ENCODE assay signal across 35 mouse cellular contexts in the genomic region with DNA sequence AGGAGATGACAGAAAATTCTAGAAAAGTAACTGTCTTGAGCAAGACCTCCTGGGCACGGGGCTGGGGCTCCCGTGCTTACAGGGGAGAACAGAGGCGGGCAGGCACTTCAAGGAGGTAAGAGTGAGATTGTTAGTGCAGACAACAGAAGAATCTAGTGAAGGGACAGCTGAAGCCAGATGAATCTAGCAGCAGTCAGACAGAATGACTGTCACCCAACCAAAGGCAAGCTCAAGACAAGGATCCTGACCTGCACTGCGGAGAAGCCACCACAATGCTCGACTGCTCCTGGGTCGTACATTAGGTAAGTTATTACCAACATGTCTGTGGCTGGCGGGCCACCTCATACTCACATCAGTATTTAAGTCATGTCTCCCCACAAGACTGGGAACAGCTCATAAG.
"Had no signal": no experiment of that assay in that cellular context is flagged by ENCODE, and none has a peak within 500 bp of the region (broad histone marks: within the 10 kb centered on the region; RNA-seq: fewer than 3 reads in every experiment).

No protein-coding gene starts in this region.

- H3K9ac ChIP-seq: heart, embryonic 12.5 days; heart, embryonic 13.5 days; heart, embryonic 15.5 days; hindbrain, embryonic 12.5 days; hindbrain, embryonic 13.5 days; hindbrain, embryonic 14.5 days; hindbrain, embryonic 15.5 days; intestine, embryonic 15.5 days; kidney, embryonic 15.5 days had no signal

- H3K4me3 ChIP-seq: heart, adult 2 months; heart, embryonic 10.5 days; heart, embryonic 12.5 days; heart, embryonic 13.5 days; heart, embryonic 15.5 days; hindbrain, embryonic 10.5 days; hindbrain, embryonic 12.5 days; hindbrain, embryonic 13.5 days; hindbrain, embryonic 15.5 days; intestine, embryonic 15.5 days; kidney, embryonic 15.5 days; layer of hippocampus, adult 2 months had no signal

- DNase-seq: heart, adult 2 months; heart, postnatal 10 days; heart, postnatal 14 days; heart, postnatal 4 days; kidney, adult 11 months; kidney, adult 18-20 months; kidney, adult 2 months; kidney, adult 8-10 months; kidney, adult 9 months; kidney, postnatal 10 days; kidney, postnatal 14 days; kidney, postnatal 25 days; kidney, postnatal 36 days; kidney, postnatal 4 days; layer of hippocampus, adult 9-11 months; layer of hippocampus, postnatal 36 days had no signal

- ATAC-seq: hindbrain, embryonic 16.5 days; hindbrain, postnatal 0 days; inflammation-experienced regulatory T-cells, adult 6 months; intestine, embryonic 15.5 days; intestine, embryonic 16.5 days; intestine, postnatal 0 days had no signal

- H3K9me3 ChIP-seq: heart, embryonic 10.5 days; heart, embryonic 13.5 days; heart, embryonic 15.5 days; hindbrain, embryonic 10.5 days; hindbrain, embryonic 12.5 days; hindbrain, embryonic 13.5 days; hindbrain, embryonic 15.5 days; intestine, embryonic 15.5 days; kidney, embryonic 15.5 days had no signal

- H3K36me3 ChIP-seq: heart, embryonic 10.5 days; heart, embryonic 12.5 days; heart, embryonic 13.5 days; heart, embryonic 15.5 days; hindbrain, embryonic 10.5 days; hindbrain, embryonic 12.5 days; hindbrain, embryonic 13.5 days; hindbrain, embryonic 15.5 days; intestine, embryonic 15.5 days; kidney, embryonic 15.5 days had no signal

- H3K27ac ChIP-seq: heart, adult 2 months; heart, embryonic 10.5 days; heart, embryonic 13.5 days; heart, embryonic 15.5 days; hindbrain, embryonic 10.5 days; hindbrain, embryonic 12.5 days; hindbrain, embryonic 13.5 days; hindbrain, embryonic 14.5 days; hindbrain, embryonic 15.5 days; hindbrain, postnatal 0 days; intestine, embryonic 15.5 days; kidney, embryonic 15.5 days; kidney, postnatal 0 days; layer of hippocampus, adult 2 months had no signal

- H3K27me3 ChIP-seq: heart, embryonic 12.5 days; heart, embryonic 13.5 days; heart, embryonic 15.5 days; hindbrain, embryonic 12.5 days; hindbrain, embryonic 15.5 days; intestine, embryonic 15.5 days; kidney, embryonic 15.5 days had no signal

- H3K4me2 ChIP-seq: heart, embryonic 11.5 days; heart, embryonic 12.5 days; hindbrain, embryonic 12.5 days; hindbrain, embryonic 13.5 days; hindbrain, embryonic 14.5 days had no signal
